Mouse (Mus musculus) left cerebral cortex, adult 2 months (tissue): ENCODE measurements around the gene Syce1l. TPM values are rescaled to one million over a fixed set of nuclear protein-coding genes. Genes with fewer than 3 reads are reported as not detected.

Experiments
- DNase-seq, 2 experiments: peaks; one replicate each; pipeline ENCODE4 v3.0.0; 2021 to 2022; ENCODE audit warnings: low spot score in 2 of 2, mixed read lengths in 1 of 2; ENCODE audit errors: extremely low spot score in 1 of 2
- H3K27ac ChIP-seq: fragments of 200-600 bp; 2 replicates; pipeline ENCODE4 v1.8.1; 2022
- H3K4me3 ChIP-seq: fragments of 200-600 bp; 2 replicates; pipeline ENCODE4 v1.8.1; 2022
- CTCF ChIP-seq: fragments of 200-600 bp; IDR thresholded peaks from 2 replicates; pipeline ENCODE4 v1.8.1; 2022; ENCODE audit warnings: antibody characterized with exemption, mild to moderate bottlenecking, moderate library complexity
- intact Hi-C: fragments of 180-260 bp; cut with DNase I; formaldehyde crosslinking; loops from one replicate; pipeline ENCODE4 v1.15.1; 2025
- total RNA-seq, 2 experiments: library from RNA; stranded (reverse); gene quantifications; 2 replicates each; pipeline ENCODE4 v1.2.3; 2021

Gene Syce1l
- total RNA-seq, 2 experiments from 2014 or later = 1.0 TPM; not detected in 1

- H3K27ac ChIP-seq = no peak overlapping the region
- DNase-seq = no peak
- no peak for TF ChIP-seq CTCF
- no peak overlapping the region for H3K4me3 ChIP-seq
- intact Hi-C loops = no loop called here
Observed at GRCm38 (mm10) chr8:113653151-113653550, 10.1 kb downstream of the Syce1l start.

DNA sequence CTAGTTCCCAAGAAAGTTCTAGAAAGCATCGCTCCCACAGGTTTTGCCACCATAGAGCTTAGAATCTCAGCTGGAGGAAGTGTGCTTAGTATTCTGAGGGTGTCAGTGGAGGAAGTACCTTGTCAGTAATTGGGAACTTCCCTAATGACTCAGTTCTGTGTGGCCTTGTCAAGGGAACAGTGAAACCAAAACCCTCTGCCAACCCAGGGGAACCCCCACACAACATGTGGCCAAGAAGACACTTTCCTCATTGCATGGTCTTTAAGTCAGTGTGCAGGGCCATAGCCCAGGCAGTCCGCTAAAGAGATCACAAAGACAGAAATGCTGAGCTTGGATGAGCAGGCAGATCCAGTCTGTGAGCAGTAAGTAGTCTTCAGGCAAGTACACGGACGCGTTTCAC is 13.1 kb downstream of the Syce1l start:
- H3K4me3 ChIP-seq = no peak overlapping the region
- no peak for DNase-seq
- H3K27ac ChIP-seq = no peak overlapping the region
- no peak for TF ChIP-seq CTCF
- intact Hi-C loops = no loop called here

DNA sequence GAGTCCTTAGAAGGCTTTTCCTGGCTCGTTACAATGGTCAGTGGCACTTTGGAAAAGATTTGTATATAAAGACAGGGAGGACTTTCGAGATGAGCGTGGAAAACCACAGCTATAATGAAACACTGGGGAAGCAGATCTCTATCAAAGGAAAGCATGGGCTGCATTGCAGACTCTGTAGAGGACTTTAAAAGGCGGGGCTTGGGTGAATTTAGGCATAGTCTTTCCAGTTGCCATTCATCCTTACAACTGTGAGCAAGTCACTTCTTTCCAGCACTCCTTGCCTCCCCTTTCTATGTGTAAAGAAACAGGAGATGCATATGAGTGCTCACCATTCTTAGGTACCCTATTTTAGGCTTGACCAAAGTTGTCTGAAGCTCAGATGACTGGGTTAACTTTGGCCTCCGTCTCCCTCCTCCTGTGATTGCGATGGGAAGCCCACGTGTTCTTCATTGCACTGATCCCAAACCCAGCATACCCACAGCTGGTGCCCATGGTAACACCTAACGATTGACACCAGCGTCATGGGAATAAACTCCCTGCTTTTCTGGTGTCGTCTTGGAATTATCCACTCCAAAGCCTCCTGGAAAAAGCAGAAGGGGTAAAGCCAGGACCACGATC is 13.8 kb downstream of the Syce1l start:
- TF ChIP-seq CTCF = no peak
- H3K27ac ChIP-seq = no peak overlapping the region
- no peak overlapping the region for H3K4me3 ChIP-seq
- intact Hi-C loops = no loop called here
- DNase-seq = no peak

GRCm38 (mm10) chr8:113660128-113660527 is 17.1 kb downstream of the Syce1l start:
- no peak overlapping the region for H3K27ac ChIP-seq
- no peak for TF ChIP-seq CTCF
- DNase-seq = no peak
- intact Hi-C loops = no loop called here
- no peak overlapping the region for H3K4me3 ChIP-seq

GRCm38 (mm10) chr8:113664544-113664943 is 21.5 kb downstream of the Syce1l start:
- no peak overlapping the region for H3K27ac ChIP-seq
- DNase-seq = peak; percentile 84 to 90
- peak; percentile 89 for TF ChIP-seq CTCF
- no peak overlapping the region for H3K4me3 ChIP-seq
- intact Hi-C loops = loop anchor here (1.0 kb wide), 5 partner anchors 187 to 774 kb away; no protein-coding TSS in a partner anchor

GRCm38 (mm10) chr8:113665036-113665435 is 22.0 kb downstream of the Syce1l start:
- no peak for DNase-seq
- TF ChIP-seq CTCF = no peak
- Histone ChIP-seq H3K27ac (no peak overlapping the region), H3K4me3 (no peak overlapping the region)
- intact Hi-C loops = no loop called here

DNA sequence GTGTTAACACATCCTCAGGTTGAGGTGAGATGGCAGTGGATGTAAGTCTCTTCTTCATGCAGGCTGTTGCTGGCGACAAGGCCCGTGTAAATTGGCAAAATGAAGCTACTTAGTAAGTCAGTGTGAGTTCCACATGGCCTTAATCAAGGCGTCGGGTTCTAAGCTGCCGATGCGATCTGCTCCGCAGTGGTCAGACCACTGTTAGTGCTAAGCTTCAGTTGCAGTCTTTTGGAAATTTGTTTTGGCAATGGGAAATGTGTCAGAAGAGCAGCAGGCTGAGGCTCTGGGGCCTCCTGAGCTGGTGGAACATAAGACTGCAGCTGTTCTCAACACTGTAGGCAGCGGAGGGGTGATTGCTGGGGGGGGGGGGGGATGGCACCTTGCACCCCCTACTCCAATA is 22.9 kb downstream of the Syce1l start:
- no peak overlapping the region for H3K4me3 ChIP-seq
- intact Hi-C loops = no loop called here
- DNase-seq = no peak
- no peak overlapping the region for H3K27ac ChIP-seq
- TF ChIP-seq CTCF = no peak

GRCm38 (mm10) chr8:113666714-113667432 is 23.9 kb downstream of the Syce1l start:
- intact Hi-C loops = no loop called here
- no peak overlapping the region for H3K27ac ChIP-seq

DNA sequence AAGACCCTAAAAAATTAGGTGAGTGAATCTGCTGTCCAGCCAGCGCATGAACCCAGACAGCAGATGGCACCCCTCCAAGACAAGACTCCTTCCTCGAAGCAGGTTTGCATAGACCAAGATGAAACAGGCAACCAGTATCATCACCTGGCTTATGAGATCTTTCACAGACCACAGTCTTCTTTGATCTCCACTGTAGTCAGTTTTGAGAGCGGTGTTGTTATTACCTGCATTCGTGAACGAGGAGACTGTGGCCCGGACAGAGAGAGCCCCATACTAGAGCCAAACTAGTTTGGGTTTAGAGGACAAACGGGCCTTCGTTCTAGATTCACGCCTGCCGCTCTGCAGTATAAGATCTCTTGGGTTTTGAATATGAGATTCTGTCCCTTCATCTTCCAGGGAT is 26.9 kb downstream of the Syce1l start:
- intact Hi-C loops = no loop called here
- no peak for TF ChIP-seq CTCF
- DNase-seq = no peak
- H3K4me3 ChIP-seq = no peak overlapping the region
- H3K27ac ChIP-seq = no peak overlapping the region

More at GRCm38 (mm10) chr8:113666714-113667432, 23.9 kb downstream of the Syce1l start:
- no peak overlapping the region for H3K4me3 ChIP-seq
- DNase-seq = no peak
- no peak for TF ChIP-seq CTCF

GRCm38 (mm10) chr8:113672599-113673255 is 29.7 kb downstream of the Syce1l start:
- Histone ChIP-seq H3K4me3 (no peak overlapping the region), H3K27ac (no peak overlapping the region)
- no peak for DNase-seq
- intact Hi-C loops = no loop called here
- no peak for TF ChIP-seq CTCF

DNA sequence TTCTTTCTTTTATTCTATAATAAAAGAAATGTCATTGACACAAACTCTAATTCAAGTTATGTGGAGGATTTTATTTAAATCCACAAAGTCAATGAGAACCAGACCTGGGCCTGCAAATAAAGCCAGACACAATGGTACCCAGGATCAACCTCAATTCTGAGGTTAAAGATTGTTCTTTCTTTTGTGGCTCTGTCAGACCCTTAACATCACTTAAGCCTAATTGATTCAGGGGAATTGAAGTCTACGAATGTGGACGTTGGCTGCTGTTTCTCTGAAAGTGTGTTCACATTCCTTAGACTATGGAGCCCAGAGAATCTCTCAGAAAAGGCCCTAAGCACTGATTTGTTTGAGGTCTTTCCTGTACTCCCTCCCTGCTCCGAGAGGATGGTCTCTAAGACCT is 30.3 kb downstream of the Syce1l start:
- no peak overlapping the region for H3K4me3 ChIP-seq
- no peak for DNase-seq
- intact Hi-C loops = no loop called here
- no peak overlapping the region for H3K27ac ChIP-seq
- TF ChIP-seq CTCF = no peak

DNA sequence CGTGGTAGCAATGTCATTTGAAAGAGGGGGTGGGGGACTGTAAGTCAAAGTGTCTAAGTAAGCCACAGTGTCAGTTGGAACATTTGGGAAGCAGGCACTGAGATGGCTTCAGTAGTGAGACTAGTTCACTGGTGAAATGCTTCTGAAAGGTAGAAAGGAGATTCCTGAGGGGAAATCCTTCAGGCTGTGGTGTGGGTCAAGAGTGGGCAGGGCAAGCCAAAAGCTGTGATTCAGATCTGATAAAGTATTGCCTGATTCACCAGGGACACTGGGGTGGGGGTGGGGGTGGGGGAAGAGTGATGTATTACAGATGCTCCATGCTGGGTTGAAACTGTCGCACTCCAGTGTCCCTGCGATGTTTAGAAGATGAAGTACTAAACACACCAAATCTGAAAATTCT is 31.6 kb downstream of the Syce1l start:
- TF ChIP-seq CTCF = no peak
- Histone ChIP-seq H3K4me3 (no peak overlapping the region), H3K27ac (no peak overlapping the region)
- intact Hi-C loops = no loop called here
- no peak for DNase-seq
